Mouse (Mus musculus) E14TG2a.4 (cell line): ENCODE results near the gene Tmem72.

Source experiments
- CTCF ChIP-seq: conservative IDR thresholded peaks from 2 replicates; pipeline ENCODE4 v1.5.1; 2014; ENCODE audit warnings: low read length
- NANOG ChIP-seq: IDR thresholded peaks from 2 replicates; pipeline ENCODE4 v1.6.1; 2014; ENCODE audit warnings: borderline replicate concordance, low read length, mixed read lengths
- POU5F1 ChIP-seq: IDR thresholded peaks from 2 replicates; pipeline ENCODE4 v1.6.1; 2014; ENCODE audit warnings: low read length, borderline replicate concordance

DNA sequence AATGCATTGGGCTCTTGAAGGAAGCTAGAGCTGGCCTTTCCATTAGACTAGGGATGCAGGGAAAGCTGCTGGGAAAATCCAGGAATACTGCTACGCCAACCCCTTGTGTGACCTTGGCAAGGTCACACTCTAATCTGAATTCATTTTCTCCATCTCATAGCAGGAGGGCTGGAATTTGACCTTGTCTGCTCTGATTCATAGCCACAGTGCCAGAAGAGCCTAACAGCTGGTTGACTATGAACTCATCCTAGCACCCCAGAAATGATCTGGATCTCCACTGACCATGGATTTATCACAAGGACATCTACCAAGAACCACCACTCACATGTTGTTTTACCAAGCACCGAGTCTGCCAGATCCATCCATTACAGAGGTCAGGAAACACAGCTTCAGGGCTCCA, 1.5 kb downstream of the Tmem72 start:
- TF ChIP-seq CTCF, result no peak
- no peak for TF ChIP-seq POU5F1
- TF ChIP-seq NANOG, result no peak
